Mouse (Mus musculus) liver, embryonic 14.5 days (tissue): ENCODE results near the gene Cacna1g.

Experiments used
- CTCF ChIP-seq: IDR thresholded peaks from 2 replicates; pipeline ENCODE4 v1.5.1; 2016; ENCODE audit warnings: antibody characterized with exemption, low read depth, control low read depth
- EP300 ChIP-seq: IDR thresholded peaks from 2 replicates; pipeline ENCODE4 v1.6.1; 2016; ENCODE audit warnings: antibody characterized with exemption, low read depth

- TF ChIP-seq CTCF (no peak), EP300 (peak; percentile 87)
Observed at GRCm38 (mm10) chr11:94456347-94456746, 17.7 kb downstream of the Cacna1g start.
